Mouse (Mus musculus): ENCODE measurements at regions not wholly inside any gene's neighbourhood (a gene's known extent, or its start where the extent isn't known, plus 50 kb on each side); places are given as distances from the start of the nearest gene placed in this dataset.
A peak's percentile ranks its signal among the peaks of the same experiment; 100 is the strongest.

GRCm38 (mm10) chr13:53730259-53730902 is 257.5 kb upstream of the Msx2 start:
- H3K27ac ChIP-seq (replicated peaks) = no peak overlapping the region
- no peak for ATAC-seq (ENCODE audit: low FRiP score, low read depth)
- no peak overlapping the region for H3K4me2 ChIP-seq
- no peaks in the 10 kb centered on the region for H3K4me1 ChIP-seq (replicated peaks)
- no peaks in the 10 kb centered on the region for H3K36me3 ChIP-seq
- H3K9ac ChIP-seq = no peak overlapping the region
- H3K4me3 ChIP-seq = no peak overlapping the region
- H3K27me3 ChIP-seq = no peaks in the 10 kb centered on the region
- WGBS = 72% methylated on average over 10 of the region's 10 CpGs
- no peaks in the 10 kb centered on the region for H3K9me3 ChIP-seq

- Histone ChIP-seq H3K4me3 (no peak overlapping the region), H3K4me1 (replicated peaks) (no peaks in the 10 kb centered on the region), H3K9ac (no peak overlapping the region), H3K36me3 (no peaks in the 10 kb centered on the region), H3K4me2 (no peak overlapping the region), H3K27me3 (no peaks in the 10 kb centered on the region), H3K27ac (replicated peaks) (no peak overlapping the region), H3K9me3 (no peaks in the 10 kb centered on the region)
- no peak for ATAC-seq (ENCODE audit: low FRiP score, low read depth)
- WGBS = 92% methylated on average over 7 of the region's 7 CpGs
Observed at GRCm38 (mm10) chr13:53729848-53730247, 257.0 kb upstream of the Msx2 start.

GRCm38 (mm10) chr13:53726031-53726430 is 253.2 kb upstream of the Msx2 start:
- Histone ChIP-seq H3K9me3 (no peaks in the 10 kb centered on the region), H3K9ac (no peak overlapping the region), H3K4me1 (replicated peaks) (no peaks in the 10 kb centered on the region), H3K36me3 (no peaks in the 10 kb centered on the region), H3K27ac (replicated peaks) (no peak overlapping the region), H3K4me2 (no peak overlapping the region), H3K4me3 (no peak overlapping the region), H3K27me3 (no peaks in the 10 kb centered on the region)
- WGBS = 79% methylated on average over 4 of the region's 4 CpGs
- ATAC-seq (ENCODE audit: low FRiP score, low read depth) = no peak

- Histone ChIP-seq H3K4me3 (no peak overlapping the region), H3K9ac (no peak overlapping the region), H3K27me3 (no peaks in the 10 kb centered on the region), H3K4me1 (replicated peaks) (no peaks in the 10 kb centered on the region), H3K4me2 (no peak overlapping the region), H3K9me3 (no peaks in the 10 kb centered on the region), H3K27ac (replicated peaks) (no peak overlapping the region), H3K36me3 (no peaks in the 10 kb centered on the region)
- WGBS = 42% methylated on average over 6 of the region's 6 CpGs
- no peak for ATAC-seq (ENCODE audit: low FRiP score, low read depth)
Observed at GRCm38 (mm10) chr13:53722881-53723280, 250.0 kb upstream of the Msx2 start.

- WGBS = 60% methylated on average over 9 of the region's 9 CpGs
- Histone ChIP-seq H3K9me3 (no peaks in the 10 kb centered on the region), H3K27ac (replicated peaks) (no peak overlapping the region), H3K36me3 (no peaks in the 10 kb centered on the region), H3K9ac (no peak overlapping the region), H3K4me1 (replicated peaks) (no peaks in the 10 kb centered on the region), H3K27me3 (no peaks in the 10 kb centered on the region), H3K4me2 (no peak overlapping the region), H3K4me3 (no peak overlapping the region)
- no peak for ATAC-seq (ENCODE audit: low FRiP score, low read depth)
Observed at GRCm38 (mm10) chr13:53721038-53721463, 248.2 kb upstream of the Msx2 start.

GRCm38 (mm10) chr13:53717582-53717981 is 244.7 kb upstream of the Msx2 start:
- H3K36me3 ChIP-seq = no peaks in the 10 kb centered on the region
- no peak for ATAC-seq (ENCODE audit: low FRiP score, low read depth)
- H3K4me2 ChIP-seq = no peak overlapping the region
- H3K9ac ChIP-seq = no peak overlapping the region
- no peaks in the 10 kb centered on the region for H3K9me3 ChIP-seq
- no peak overlapping the region for H3K4me3 ChIP-seq
- H3K27me3 ChIP-seq = no peaks in the 10 kb centered on the region
- H3K4me1 ChIP-seq (replicated peaks) = no peaks in the 10 kb centered on the region
- WGBS = 84% methylated on average over 4 of the region's 4 CpGs
- no peak overlapping the region for H3K27ac ChIP-seq (replicated peaks)

GRCm38 (mm10) chr13:53717086-53717485 is 244.2 kb upstream of the Msx2 start:
- WGBS = 82% methylated on average over 2 of the region's 2 CpGs
- no peak for ATAC-seq (ENCODE audit: low FRiP score, low read depth)

GRCm38 (mm10) chr13:53709062-53709461 is 236.2 kb upstream of the Msx2 start:
- no peak overlapping the region for H3K9ac ChIP-seq
- no peaks in the 10 kb centered on the region for H3K36me3 ChIP-seq
- H3K27me3 ChIP-seq = no peaks in the 10 kb centered on the region
- H3K27ac ChIP-seq (replicated peaks) = no peak overlapping the region
- no peak overlapping the region for H3K4me2 ChIP-seq
- H3K4me3 ChIP-seq = no peak overlapping the region
- H3K4me1 ChIP-seq (replicated peaks) = no peaks in the 10 kb centered on the region
- ATAC-seq (ENCODE audit: low FRiP score, low read depth) = no peak
- WGBS = 71% methylated on average over 10 of the region's 10 CpGs
- no peaks in the 10 kb centered on the region for H3K9me3 ChIP-seq

More at GRCm38 (mm10) chr13:53717086-53717485, 244.2 kb upstream of the Msx2 start:
- Histone ChIP-seq H3K4me1 (replicated peaks) (no peaks in the 10 kb centered on the region), H3K4me2 (no peak overlapping the region), H3K27ac (replicated peaks) (no peak overlapping the region), H3K9me3 (no peaks in the 10 kb centered on the region), H3K4me3 (no peak overlapping the region), H3K9ac (no peak overlapping the region), H3K27me3 (no peaks in the 10 kb centered on the region), H3K36me3 (no peaks in the 10 kb centered on the region)

GRCm38 (mm10) chr13:53707548-53707947 is 234.7 kb upstream of the Msx2 start:
- Histone ChIP-seq H3K27me3 (no peaks in the 10 kb centered on the region), H3K4me1 (replicated peaks) (no peaks in the 10 kb centered on the region), H3K36me3 (no peaks in the 10 kb centered on the region), H3K27ac (replicated peaks) (no peak overlapping the region), H3K4me2 (no peak overlapping the region), H3K4me3 (no peak overlapping the region), H3K9me3 (no peaks in the 10 kb centered on the region), H3K9ac (no peak overlapping the region)
- no peak for ATAC-seq (ENCODE audit: low FRiP score, low read depth)
- 86% methylated on average over 17 of the region's 17 CpGs for WGBS

GRCm38 (mm10) chr13:53704104-53704503 is 231.2 kb upstream of the Msx2 start:
- Histone ChIP-seq H3K9ac (no peak overlapping the region), H3K4me3 (no peak overlapping the region), H3K36me3 (no peaks in the 10 kb centered on the region), H3K27me3 (no peaks in the 10 kb centered on the region), H3K4me2 (no peak overlapping the region), H3K27ac (replicated peaks) (no peak overlapping the region), H3K9me3 (no peaks in the 10 kb centered on the region), H3K4me1 (replicated peaks) (no peaks in the 10 kb centered on the region)
- 92% methylated on average over 11 of the region's 11 CpGs for WGBS
- ATAC-seq (ENCODE audit: low FRiP score, low read depth) = no peak

- no peaks in the 10 kb centered on the region for H3K27me3 ChIP-seq
- H3K9ac ChIP-seq = no peak overlapping the region
- H3K9me3 ChIP-seq = no peaks in the 10 kb centered on the region
- 30% methylated on average over 3 of the region's 3 CpGs for WGBS
- no peak for ATAC-seq (ENCODE audit: low FRiP score, low read depth)
- no peak overlapping the region for H3K27ac ChIP-seq (replicated peaks)
- peaks cover 12% of the 10 kb centered on the region; the same call in 1 of the 2 replicates for H3K4me1 ChIP-seq (replicated peaks)
- H3K36me3 ChIP-seq = no peaks in the 10 kb centered on the region
- H3K4me2 ChIP-seq = no peak overlapping the region
- no peak overlapping the region for H3K4me3 ChIP-seq
Observed at GRCm38 (mm10) chr13:53700236-53700635, 227.4 kb upstream of the Msx2 start.

- peak; percentile 48 for ATAC-seq (ENCODE audit: low FRiP score, low read depth)
- H3K27ac ChIP-seq (replicated peaks) = no peak overlapping the region
Observed at GRCm38 (mm10) chr13:53697954-53698353, 225.1 kb upstream of the Msx2 start.

GRCm38 (mm10) chr13:53695385-53695784 is 222.5 kb upstream of the Msx2 start:
- Histone ChIP-seq H3K27ac (replicated peaks) (no peak overlapping the region), H3K4me3 (no peak overlapping the region), H3K27me3 (0 out of 2 replicates have a peak, but pooled peaks cover 4% of the 10 kb centered on the region), H3K36me3 (no peaks in the 10 kb centered on the region), H3K9ac (no peak overlapping the region), H3K9me3 (no peaks in the 10 kb centered on the region), H3K4me2 (no peak overlapping the region), H3K4me1 (replicated peaks) (peaks cover 12% of the 10 kb centered on the region; the same call in 1 of the 2 replicates)
- ATAC-seq (ENCODE audit: low FRiP score, low read depth) = no peak
- 60% methylated on average over 3 of the region's 3 CpGs for WGBS

More at GRCm38 (mm10) chr13:53697954-53698353, 225.1 kb upstream of the Msx2 start:
- H3K4me2 ChIP-seq = peak overlapping the region; percentile 19; the same call in 1 of the 2 replicates
- WGBS = 26% methylated on average over 6 of the region's 6 CpGs
- no peaks in the 10 kb centered on the region for H3K36me3 ChIP-seq
- peaks cover 12% of the 10 kb centered on the region; the same call in 1 of the 2 replicates for H3K4me1 ChIP-seq (replicated peaks)
- no peaks in the 10 kb centered on the region for H3K9me3 ChIP-seq
- no peak overlapping the region for H3K9ac ChIP-seq
- H3K4me3 ChIP-seq = no peak overlapping the region
- H3K27me3 ChIP-seq = 0 out of 2 replicates have a peak, but pooled peaks cover 4% of the 10 kb centered on the region

All from hindbrain, embryonic 15.5 days (tissue).